Mouse (Mus musculus) natural killer cell, adult 2 months (primary cell): ENCODE results near the gene Gm49322.
A peak's percentile ranks its signal among the peaks of the same experiment; 100 is the strongest.

Source experiments
- DNase-seq, 2 experiments: peaks; one replicate each; pipeline ENCODE4 v3.0.0; 2022; ENCODE audit warnings: low spot score in 2 of 2

Gm49322 gene

GRCm38 (mm10) chr10:80655406-80656129 is 49.7 kb downstream of the Gm49322 start:
- no peak for DNase-seq

GRCm38 (mm10) chr10:80656130-80656862 is 50.5 kb downstream of the Gm49322 start:
- DNase-seq: peak; percentile 91 to 93

- no peak for DNase-seq
Measured at GRCm38 (mm10) chr10:80656863-80657623, 51.2 kb downstream of the Gm49322 start, which contains the start of gene Btbd2. Gene Btbd2 (minus strand): TSS chr10:80657071.

- peak in 1 of 2 experiments; percentile 35 for DNase-seq
Measured at GRCm38 (mm10) chr10:80658194-80658840, 52.5 kb downstream of the Gm49322 start.

DNA sequence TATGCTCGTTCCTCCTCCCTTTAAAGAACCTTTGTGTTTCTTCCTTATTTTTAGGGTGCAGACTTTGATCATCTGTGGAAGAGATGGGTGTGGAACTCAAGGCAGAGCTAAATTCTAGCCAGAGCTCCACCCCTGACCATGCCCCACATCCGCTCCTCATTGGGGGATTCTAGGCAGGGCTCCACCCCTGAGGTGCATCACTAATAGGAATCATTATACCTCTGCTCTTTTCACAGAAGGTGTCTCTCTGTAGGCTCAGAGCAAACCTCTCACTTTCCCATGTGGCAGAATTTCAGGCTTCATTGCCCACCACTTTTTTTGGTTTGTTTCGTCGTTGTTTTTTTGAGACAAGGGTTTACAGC is 53.0 kb downstream of the Gm49322 start:
- peak in 1 of 2 experiments; percentile 49 for DNase-seq

DNA sequence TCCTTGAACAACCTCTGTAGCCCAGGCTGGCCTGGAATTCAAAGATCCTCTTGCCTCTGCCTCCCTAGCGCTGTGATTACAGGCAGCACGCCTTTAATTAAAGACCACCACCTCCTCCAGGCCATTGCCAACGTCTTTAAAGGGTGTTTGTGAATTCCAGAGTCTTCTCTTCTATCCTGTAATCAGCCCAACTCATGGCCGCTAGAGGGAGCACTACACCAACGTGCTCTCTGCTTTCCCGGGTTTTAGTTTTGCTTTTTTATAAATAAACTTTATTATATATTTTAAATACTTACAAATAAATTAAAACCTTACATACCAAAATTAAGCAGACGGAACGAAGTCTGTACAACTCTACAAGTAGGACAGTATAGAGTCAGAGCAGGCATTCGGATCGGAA is 53.4 kb downstream of the Gm49322 start:
- peak in 1 of 2 experiments; percentile 73 for DNase-seq

- DNase-seq: peak; percentile 65 to 83
Measured at GRCm38 (mm10) chr10:80661149-80661548, 55.3 kb downstream of the Gm49322 start.

DNA sequence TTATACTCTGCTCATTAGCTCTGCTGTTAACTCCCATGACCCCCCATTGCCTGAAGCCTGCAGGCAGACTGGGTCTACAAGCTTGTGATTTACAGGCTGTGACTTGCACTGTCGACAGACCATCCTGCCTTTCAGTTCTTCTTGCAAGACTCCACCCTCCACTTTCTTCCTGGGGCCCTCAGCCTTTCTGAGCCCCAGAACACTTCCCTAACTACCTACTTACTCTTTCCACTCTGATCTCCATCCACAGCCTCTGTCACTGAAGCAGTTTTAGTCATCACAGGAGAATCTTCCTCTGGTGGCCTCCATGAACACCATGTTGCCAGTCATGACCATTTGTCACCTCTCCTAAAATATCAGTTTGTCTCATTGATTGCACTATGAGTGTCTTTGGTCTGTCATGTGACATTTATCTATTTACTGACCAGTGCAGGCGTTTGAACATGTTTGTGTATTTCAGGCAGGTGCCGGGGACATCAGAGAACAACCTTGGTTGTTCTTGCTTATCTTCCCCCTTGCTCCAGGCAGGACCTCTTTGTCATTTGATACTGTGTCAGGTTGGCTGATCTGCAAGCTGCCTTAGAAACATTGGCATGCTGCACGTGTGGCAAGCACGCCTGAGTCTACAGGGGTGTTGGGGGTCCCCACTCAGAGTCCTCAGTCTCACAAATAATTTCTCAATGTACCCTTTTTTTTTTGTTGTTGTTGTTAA is 57.8 kb downstream of the Gm49322 start:
- DNase-seq: no peak

DNA sequence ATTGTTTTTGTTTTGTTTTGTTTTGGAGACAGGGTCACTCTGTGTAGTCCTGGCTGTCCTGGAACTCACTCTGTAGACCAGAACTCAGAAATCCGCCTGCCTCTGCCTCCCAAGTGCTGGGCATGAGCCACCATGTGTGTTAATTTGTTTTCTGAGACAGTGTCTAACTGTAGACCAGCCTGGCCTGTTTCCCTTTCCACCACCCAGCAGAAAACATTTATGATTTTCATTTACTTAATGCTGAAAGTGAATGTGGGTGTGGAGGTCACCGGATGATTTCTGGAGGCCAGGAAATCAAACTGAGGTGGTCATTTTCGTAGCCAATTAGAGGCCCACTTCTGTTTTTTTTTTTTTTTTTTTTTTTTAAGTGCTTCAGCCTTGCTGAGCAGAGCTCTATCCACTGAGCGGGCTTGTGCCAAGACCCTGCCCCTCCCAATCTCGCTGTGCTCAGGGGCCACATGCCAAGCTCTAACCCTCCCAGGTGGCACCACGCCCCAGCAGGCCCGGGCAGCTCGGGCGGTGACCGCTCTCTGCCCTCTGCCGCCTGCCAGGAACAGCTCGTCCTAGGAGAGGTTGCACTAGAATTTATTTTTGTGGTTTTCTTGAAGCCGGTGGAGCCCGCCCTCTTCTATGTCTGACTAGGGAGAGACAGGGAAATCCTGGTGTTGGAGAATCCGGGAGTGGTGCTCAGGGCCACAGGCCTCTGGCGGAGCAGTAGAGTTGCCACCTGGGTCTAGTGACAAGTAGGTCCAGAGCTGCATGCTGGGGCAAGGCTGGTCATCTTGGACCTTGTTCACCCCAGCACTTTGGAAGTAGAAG is 58.6 kb downstream of the Gm49322 start:
- DNase-seq: peak in 1 of 2 experiments; percentile 42

DNA sequence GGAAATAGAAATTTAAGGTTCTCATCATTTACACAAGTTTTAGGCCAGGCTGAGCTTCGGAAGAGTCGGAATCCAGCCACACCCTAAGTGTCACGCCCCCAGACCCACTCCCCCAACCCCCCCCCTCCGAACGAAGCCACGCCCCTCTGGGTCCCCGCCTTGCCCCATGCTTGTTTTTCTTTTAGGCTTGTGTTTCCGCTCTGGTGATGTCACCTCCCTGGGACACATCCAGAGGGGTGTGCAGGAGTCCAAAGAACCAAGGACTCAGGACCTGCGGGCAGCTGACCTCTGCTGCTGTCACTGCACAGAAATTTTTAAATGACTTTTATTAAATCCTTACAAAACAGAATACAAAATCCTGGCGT is 59.2 kb downstream of the Gm49322 start:
- no peak for DNase-seq
